Mouse (Mus musculus) brain, embryonic 14.5 days (tissue): ENCODE measurements at regions not wholly inside any gene's neighbourhood (a gene's known extent, or its start where the extent isn't known, plus 50 kb on each side); places are given as distances from the start of the nearest gene placed in this dataset.

Source experiments
- CTCF ChIP-seq: fragments of 200-500 bp; IDR thresholded peaks from 2 replicates; pipeline ENCODE4 v1.5.1; 2012; ENCODE audit warnings: inconsistent platforms, mild to moderate bottlenecking, moderate library complexity, borderline replicate concordance; ENCODE audit not compliant: insufficient read depth, insufficient read length; ENCODE audit errors: extremely low read depth
- POLR2A ChIP-seq: fragments of 200-500 bp; IDR thresholded peaks from 2 replicates; pipeline ENCODE4 v1.6.1; 2012; ENCODE audit warnings: mild to moderate bottlenecking, inconsistent platforms, borderline replicate concordance; ENCODE audit not compliant: poor library complexity, insufficient read depth, insufficient read length, severe bottlenecking; ENCODE audit errors: extremely low read depth

- no peak for TF ChIP-seq CTCF
- no peak for TF ChIP-seq POLR2A
Observed at GRCm38 (mm10) chr10:126479743-126480142, 421.4 kb downstream of the Atp23 start.
